Mouse (Mus musculus): Measurements from ENCODE around the gene Phc2. TPM values are rescaled to one million over a fixed set of nuclear protein-coding genes. Genes with fewer than 3 reads are reported as not detected.
A peak's percentile ranks its signal among the peaks of the same experiment; 100 is the strongest.

Gene Phc2
- polyA plus RNA-seq, 1 experiment from 2014 or later: 19.4 TPM

GRCm38 (mm10) chr4:128721761-128722160, 67.3 kb downstream of the Phc2 start:
- H3K9me3 ChIP-seq (ENCODE audit: low read length): no peaks in the 10 kb centered on the region
- WGBS: 83% methylated on average over 4 of the region's 4 CpGs
- no peak overlapping the region for H3K4me3 ChIP-seq (ENCODE audit: low read length)

GRCm38 (mm10) chr4:128722932-128723331, 68.4 kb downstream of the Phc2 start:
- Histone ChIP-seq H3K9ac (replicated peaks; ENCODE audit: low read length) (no peak overlapping the region), H3K4me3 (ENCODE audit: low read length) (no peak overlapping the region), H3K4me2 (replicated peaks; ENCODE audit: low read depth, low read length) (no peak overlapping the region), H3K36me3 (ENCODE audit: insufficient read depth, low read length) (no peaks in the 10 kb centered on the region), H3K9me3 (ENCODE audit: low read length) (no peaks in the 10 kb centered on the region), H3K27ac (ENCODE audit: low read length) (no peak overlapping the region), H3K4me1 (ENCODE audit: insufficient read depth, low read length) (peaks cover 28% of the 10 kb centered on the region), H3K27me3 (ENCODE audit: insufficient read depth, low read length) (no peaks in the 10 kb centered on the region)
- 94% methylated on average over 8 of the region's 8 CpGs for WGBS
- ATAC-seq (ENCODE audit: low FRiP score, low TSS enrichment): no peak

More at GRCm38 (mm10) chr4:128721761-128722160, 67.3 kb downstream of the Phc2 start:
- Histone ChIP-seq H3K4me2 (replicated peaks; ENCODE audit: low read depth, low read length) (no peak overlapping the region), H3K9ac (replicated peaks; ENCODE audit: low read length) (no peak overlapping the region), H3K36me3 (ENCODE audit: insufficient read depth, low read length) (no peaks in the 10 kb centered on the region), H3K4me1 (ENCODE audit: insufficient read depth, low read length) (peaks cover 25% of the 10 kb centered on the region), H3K27ac (ENCODE audit: low read length) (no peak overlapping the region), H3K27me3 (ENCODE audit: insufficient read depth, low read length) (no peaks in the 10 kb centered on the region)
- ATAC-seq (ENCODE audit: low FRiP score, low TSS enrichment): no peak

GRCm38 (mm10) chr4:128723431-128723830, 68.9 kb downstream of the Phc2 start:
- ATAC-seq (ENCODE audit: low FRiP score, low TSS enrichment): no peak

GRCm38 (mm10) chr4:128724059-128724458, 69.6 kb downstream of the Phc2 start:
- Histone ChIP-seq H3K27ac (ENCODE audit: low read length) (no peak overlapping the region), H3K4me2 (replicated peaks; ENCODE audit: low read depth, low read length) (no peak overlapping the region), H3K36me3 (ENCODE audit: insufficient read depth, low read length) (no peaks in the 10 kb centered on the region), H3K4me1 (ENCODE audit: insufficient read depth, low read length) (peaks cover 33% of the 10 kb centered on the region), H3K9ac (replicated peaks; ENCODE audit: low read length) (no peak overlapping the region), H3K27me3 (ENCODE audit: insufficient read depth, low read length) (no peaks in the 10 kb centered on the region), H3K4me3 (ENCODE audit: low read length) (no peak overlapping the region), H3K9me3 (ENCODE audit: low read length) (no peaks in the 10 kb centered on the region)
- ATAC-seq (ENCODE audit: low FRiP score, low TSS enrichment): no peak
- WGBS: 67% methylated on average over 7 of the region's 7 CpGs

More at GRCm38 (mm10) chr4:128723431-128723830, 68.9 kb downstream of the Phc2 start:
- H3K27ac ChIP-seq (ENCODE audit: low read length): no peak overlapping the region
- peaks cover 30% of the 10 kb centered on the region for H3K4me1 ChIP-seq (ENCODE audit: insufficient read depth, low read length)
- no peak overlapping the region for H3K9ac ChIP-seq (replicated peaks; ENCODE audit: low read length)
- 81% methylated on average over 13 of the region's 13 CpGs for WGBS
- no peaks in the 10 kb centered on the region for H3K36me3 ChIP-seq (ENCODE audit: insufficient read depth, low read length)
- H3K27me3 ChIP-seq (ENCODE audit: insufficient read depth, low read length): no peaks in the 10 kb centered on the region
- H3K4me3 ChIP-seq (ENCODE audit: low read length): no peak overlapping the region
- H3K4me2 ChIP-seq (replicated peaks; ENCODE audit: low read depth, low read length): no peak overlapping the region
- H3K9me3 ChIP-seq (ENCODE audit: low read length): no peaks in the 10 kb centered on the region

- Histone ChIP-seq H3K27me3 (ENCODE audit: insufficient read depth, low read length) (no peaks in the 10 kb centered on the region), H3K4me3 (ENCODE audit: low read length) (peak overlapping the region; percentile 97), H3K36me3 (ENCODE audit: insufficient read depth, low read length) (peaks cover 11% of the 10 kb centered on the region; the same call in 1 of the 2 replicates), H3K4me2 (replicated peaks; ENCODE audit: low read depth, low read length) (peak overlapping the region; percentile 94), H3K9ac (replicated peaks; ENCODE audit: low read length) (peak overlapping the region; percentile 99), H3K4me1 (ENCODE audit: insufficient read depth, low read length) (peaks cover 41% of the 10 kb centered on the region), H3K9me3 (ENCODE audit: low read length) (no peaks in the 10 kb centered on the region), H3K27ac (ENCODE audit: low read length) (peak overlapping the region; percentile 90)
- WGBS: 2% methylated on average over 50 of the region's 68 CpGs
- ATAC-seq (ENCODE audit: low FRiP score, low TSS enrichment): peak; percentile 92
Observed at GRCm38 (mm10) chr4:128727019-128727720, 72.7 kb downstream of the Phc2 start.

GRCm38 (mm10) chr4:128727721-128728430, 73.4 kb downstream of the Phc2 start:
- H3K4me1 ChIP-seq (ENCODE audit: insufficient read depth, low read length): peaks cover 47% of the 10 kb centered on the region
- peak overlapping the region; percentile 94 for H3K4me2 ChIP-seq (replicated peaks; ENCODE audit: low read depth, low read length)
- no peaks in the 10 kb centered on the region for H3K27me3 ChIP-seq (ENCODE audit: insufficient read depth, low read length)
- H3K9me3 ChIP-seq (ENCODE audit: low read length): no peaks in the 10 kb centered on the region
- H3K36me3 ChIP-seq (ENCODE audit: insufficient read depth, low read length): peaks cover 11% of the 10 kb centered on the region; the same call in 1 of the 2 replicates
- peak overlapping the region; percentile 99 for H3K9ac ChIP-seq (replicated peaks; ENCODE audit: low read length)
- peak overlapping the region; percentile 97 for H3K4me3 ChIP-seq (ENCODE audit: low read length)
- under 1% methylated on average over 62 of the region's 65 CpGs for WGBS
- peak overlapping the region; percentile 90 for H3K27ac ChIP-seq (ENCODE audit: low read length)
- peak; percentile 83 for ATAC-seq (ENCODE audit: low FRiP score, low TSS enrichment)

- Histone ChIP-seq H3K4me2 (replicated peaks; ENCODE audit: low read depth, low read length) (peak overlapping the region; percentile 94), H3K4me1 (ENCODE audit: insufficient read depth, low read length) (peaks cover 53% of the 10 kb centered on the region), H3K27ac (ENCODE audit: low read length) (peak overlapping the region; percentile 90), H3K9ac (replicated peaks; ENCODE audit: low read length) (peak overlapping the region; percentile 99), H3K9me3 (ENCODE audit: low read length) (no peaks in the 10 kb centered on the region), H3K27me3 (ENCODE audit: insufficient read depth, low read length) (no peaks in the 10 kb centered on the region), H3K36me3 (ENCODE audit: insufficient read depth, low read length) (peaks cover 11% of the 10 kb centered on the region; the same call in 1 of the 2 replicates), H3K4me3 (ENCODE audit: low read length) (peak overlapping the region; percentile 97)
- under 1% methylated on average over 5 of the region's 5 CpGs for whole genome bisulfite sequencing
- no peak for ATAC-seq (ENCODE audit: low FRiP score, low TSS enrichment)
Observed at GRCm38 (mm10) chr4:128728431-128728851, 73.9 kb downstream of the Phc2 start.

GRCm38 (mm10) chr4:128729033-128729708, 74.7 kb downstream of the Phc2 start:
- Histone ChIP-seq H3K4me3 (ENCODE audit: low read length) (peak overlapping the region; percentile 97), H3K27me3 (ENCODE audit: insufficient read depth, low read length) (no peaks in the 10 kb centered on the region), H3K9me3 (ENCODE audit: low read length) (no peaks in the 10 kb centered on the region), H3K4me1 (ENCODE audit: insufficient read depth, low read length) (peaks cover 60% of the 10 kb centered on the region), H3K27ac (ENCODE audit: low read length) (peak overlapping the region; percentile 90; the same call in 1 of the 2 replicates), H3K36me3 (ENCODE audit: insufficient read depth, low read length) (peaks cover 11% of the 10 kb centered on the region; the same call in 1 of the 2 replicates), H3K4me2 (replicated peaks; ENCODE audit: low read depth, low read length) (peak overlapping the region; percentile 94), H3K9ac (replicated peaks; ENCODE audit: low read length) (peak overlapping the region; percentile 99)
- no peak for ATAC-seq (ENCODE audit: low FRiP score, low TSS enrichment)
- 6% methylated on average over 15 of the region's 15 CpGs for WGBS

GRCm38 (mm10) chr4:128729709-128730037, 75.2 kb downstream of the Phc2 start:
- no peak for ATAC-seq (ENCODE audit: low FRiP score, low TSS enrichment)
- Histone ChIP-seq H3K9me3 (ENCODE audit: low read length) (no peaks in the 10 kb centered on the region), H3K4me3 (ENCODE audit: low read length) (peak overlapping the region; percentile 97), H3K36me3 (ENCODE audit: insufficient read depth, low read length) (peaks cover 11% of the 10 kb centered on the region; the same call in 1 of the 2 replicates), H3K4me2 (replicated peaks; ENCODE audit: low read depth, low read length) (peak overlapping the region; percentile 94), H3K27me3 (ENCODE audit: insufficient read depth, low read length) (no peaks in the 10 kb centered on the region), H3K4me1 (ENCODE audit: insufficient read depth, low read length) (peaks cover 65% of the 10 kb centered on the region), H3K27ac (ENCODE audit: low read length) (peak overlapping the region; percentile 90; the same call in 1 of the 2 replicates), H3K9ac (replicated peaks; ENCODE audit: low read length) (peak overlapping the region; percentile 99)
- WGBS: under 1% methylated on average over 5 of the region's 5 CpGs

Data from kidney, embryonic 16.5 days (tissue).